Mouse (Mus musculus) layer of hippocampus, postnatal 36 days (tissue): ENCODE data around the gene Zfp160. TPM values are rescaled to one million over a fixed set of nuclear protein-coding genes. Genes with fewer than 3 reads are reported as not detected.
A peak's percentile ranks its signal among the peaks of the same experiment; 100 is the strongest.
"Not testable (repeated sequence)": the region's sequence is repeated elsewhere in the genome, so short reads cannot be mapped to it uniquely, and the experiment has no call there.

Source experiments
- DNase-seq, 2 experiments: peaks; one replicate each; pipeline ENCODE4 v3.0.0; 2022
- total RNA-seq, 2 experiments: library from RNA; stranded (reverse); gene quantifications; 2 replicates each; pipeline ENCODE4 v1.2.3; 2021

Zfp160 gene
- total RNA-seq = 10 to 100 TPM; 21.6 to 24.1 TPM

GRCm38 (mm10) chr17:21008382-21009331, at the start of gene Zfp160:
Gene Zfp160 (plus strand): TSS chr17:21008903.
- DNase-seq = peak; percentile 86 to 90

GRCm38 (mm10) chr17:20960386-20960785, 48.3 kb upstream of the Zfp160 start:
- no peak for DNase-seq

GRCm38 (mm10) chr17:20965421-20965820, 43.3 kb upstream of the Zfp160 start:
- DNase-seq = no peak

- no peak for DNase-seq
Measured at GRCm38 (mm10) chr17:20966681-20967080, 42.0 kb upstream of the Zfp160 start.

GRCm38 (mm10) chr17:20993716-20994115, 15.0 kb upstream of the Zfp160 start:
- no peak for DNase-seq

GRCm38 (mm10) chr17:20996364-20996763, 12.3 kb upstream of the Zfp160 start, which contains the start of gene Vmn1r233:
Gene Vmn1r233 (minus strand): TSS chr17:20996464.
- no peak for DNase-seq

- no peak for DNase-seq
Measured at GRCm38 (mm10) chr17:21009726-21010125, 1.0 kb downstream of the Zfp160 start.

- no peak for DNase-seq
Measured at GRCm38 (mm10) chr17:21018410-21019080, 9.8 kb downstream of the Zfp160 start.

GRCm38 (mm10) chr17:21048020-21048419, 39.3 kb downstream of the Zfp160 start:
- not testable (repeated sequence) for DNase-seq

GRCm38 (mm10) chr17:21050901-21051300, 42.2 kb downstream of the Zfp160 start:
- no peak for DNase-seq

- not testable (repeated sequence) for DNase-seq
Measured at GRCm38 (mm10) chr17:21051341-21051740, 42.6 kb downstream of the Zfp160 start.

- not testable (repeated sequence) for DNase-seq
Measured at GRCm38 (mm10) chr17:21051919-21052318, 43.2 kb downstream of the Zfp160 start.

- DNase-seq = no peak
Measured at GRCm38 (mm10) chr17:21053267-21053666, 44.6 kb downstream of the Zfp160 start.

GRCm38 (mm10) chr17:21055111-21055510, 46.4 kb downstream of the Zfp160 start:
- not testable (repeated sequence) for DNase-seq

GRCm38 (mm10) chr17:21065501-21065900, 56.8 kb downstream of the Zfp160 start:
- DNase-seq = no peak

GRCm38 (mm10) chr17:21067036-21067435, 58.3 kb downstream of the Zfp160 start:
- no peak for DNase-seq

- DNase-seq = not testable (repeated sequence)
Measured at GRCm38 (mm10) chr17:21069443-21069842, 60.7 kb downstream of the Zfp160 start.

GRCm38 (mm10) chr17:21070971-21071370, 62.3 kb downstream of the Zfp160 start:
- not testable (repeated sequence) for DNase-seq

Other genes with a start within 250 kb of the Zfp160 start
- gene Vmn1r228, start 222.7 kb upstream of the Zfp160 start, total RNA-seq = not detected
- gene Vmn1r229, start 197.3 kb upstream of the Zfp160 start, total RNA-seq = under 1 TPM; 0.05 to 0.12 TPM
- gene Vmn1r230, start 168.5 kb upstream of the Zfp160 start, total RNA-seq = not detected
- gene Vmn1r231, start 103.8 kb upstream of the Zfp160 start, total RNA-seq = not detected
- not detected for gene Vmn1r232, start 89.2 kb upstream of the Zfp160 start, total RNA-seq
- 100 to 1,000 TPM; 561 to 579 TPM for gene Ppp2r1a, start 63.6 kb upstream of the Zfp160 start, total RNA-seq
- gene Vmn1r233, start 12.4 kb upstream of the Zfp160 start, total RNA-seq = not detected
- not detected for gene Vmn1r234, start 217.2 kb downstream of the Zfp160 start, total RNA-seq
- gene Vmn1r235, start 247.5 kb downstream of the Zfp160 start, total RNA-seq = not detected